Mouse (Mus musculus) forebrain, embryonic 14.5 days (tissue): Measurements from ENCODE around the gene Grin3a. TPM values are rescaled to one million over a fixed set of nuclear protein-coding genes. Genes with fewer than 3 reads are reported as not detected.

ENCODE experiments used
- ATAC-seq: fragments of 200-750 bp; cut with Nextera tagmentation; 2 replicates; pipeline ENCODE4 v1.8.0; 2017; ENCODE audit warnings: mild to moderate bottlenecking, moderate library complexity
- DNase-seq: peaks from one replicate; pipeline ENCODE4 v3.0.0-alpha.2; 2015; ENCODE audit warnings: low spot score
- H3K27ac ChIP-seq: fragments of 300-500 bp; sonication (generic); 2 replicates; pipeline ENCODE4 v1.5.1; 2014; ENCODE audit warnings: low read depth, mild to moderate bottlenecking, control low read depth, low read length, moderate library complexity
- H3K27me3 ChIP-seq: fragments of 300-500 bp; sonication (generic); replicated peaks from 2 replicates; pipeline ENCODE4 v1.6.1; 2014; ENCODE audit warnings: low read length, control low read depth, mixed read lengths; ENCODE audit not compliant: control insufficient read depth, insufficient read depth
- H3K36me3 ChIP-seq: fragments of 300-500 bp; sonication (generic); 2 replicates; pipeline ENCODE4 v1.6.1; 2014; ENCODE audit warnings: low read length, control low read depth; ENCODE audit not compliant: control insufficient read depth, insufficient read depth
- H3K4me1 ChIP-seq: fragments of 300-500 bp; sonication (generic); 2 replicates; pipeline ENCODE4 v1.6.1; 2014; ENCODE audit warnings: antibody characterized with exemption, low read length, control low read depth; ENCODE audit not compliant: control insufficient read depth, insufficient read depth
- H3K4me2 ChIP-seq: fragments of 300-500 bp; sonication (generic); 2 replicates; pipeline ENCODE4 v1.6.1; 2014; ENCODE audit warnings: mild to moderate bottlenecking, control low read depth, low read length
- H3K4me3 ChIP-seq: fragments of 300-500 bp; sonication (generic); 2 replicates; pipeline ENCODE4 v1.5.1; 2014; ENCODE audit warnings: low read depth, low read length, control low read depth
- H3K9ac ChIP-seq: fragments of 300-500 bp; sonication (generic); 2 replicates; pipeline ENCODE4 v1.6.1; 2014; ENCODE audit warnings: mild to moderate bottlenecking, low read length, control low read depth, moderate library complexity
- H3K9me3 ChIP-seq: fragments of 300-500 bp; sonication (generic); replicated peaks from 2 replicates; pipeline ENCODE4 v1.6.1; 2016; ENCODE audit warnings: low read length, control low read depth, mixed read lengths; ENCODE audit not compliant: control insufficient read depth
- WGBS: fragments of 180-500 bp; shearing (Covaris S2); extraction: QIAGEN DNeasy Blood & Tissue Kit; methylation state at CpG from one replicate; pipeline ENCODE4 v1.1.7; 2014; 5-methylcytosine and 5-hydroxymethylcytosine counted together
- polyA plus RNA-seq: library from polyadenylated mRNA; unstranded; fragments of >200 nt; fragmentation: Nextera tagmentation; extraction: Ambion mirVana; gene quantifications from 2 replicates; pipeline ENCODE4 v1.2.1, GENCODE M21; 2014

Grin3a gene
- polyA plus RNA-seq, 1 experiment from 2014 or later: 5.8 TPM

DNA sequence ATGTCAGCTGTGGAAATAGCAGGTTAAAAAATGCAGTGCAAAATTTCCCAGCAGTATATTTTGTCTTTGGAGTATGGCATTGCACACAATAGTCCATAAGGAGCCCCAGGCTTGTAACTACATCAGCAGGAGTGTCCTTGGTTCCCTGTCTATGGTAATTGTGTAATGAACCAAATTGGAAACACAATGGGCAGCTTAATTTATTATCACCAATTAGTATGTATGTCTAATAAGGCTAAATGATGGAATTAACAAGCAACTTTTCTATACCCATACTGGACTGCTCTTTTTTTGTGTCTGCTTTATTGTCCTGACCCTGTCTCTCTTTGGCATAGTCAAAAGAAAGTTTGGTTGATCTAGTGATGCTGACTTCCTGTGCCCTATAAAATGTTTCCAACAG, 38.8 kb downstream of the Grin3a start:
- H3K36me3 ChIP-seq: no peaks in the 10 kb centered on the region
- no peaks in the 10 kb centered on the region for H3K4me1 ChIP-seq
- DNase-seq: peak; percentile 8
- H3K4me3 ChIP-seq: no peak overlapping the region
- no peaks in the 10 kb centered on the region for H3K9me3 ChIP-seq
- H3K9ac ChIP-seq: no peak overlapping the region
- no peak overlapping the region for H3K27ac ChIP-seq
- no peaks in the 10 kb centered on the region for H3K27me3 ChIP-seq
- H3K4me2 ChIP-seq: no peak overlapping the region
- no peak for ATAC-seq

DNA sequence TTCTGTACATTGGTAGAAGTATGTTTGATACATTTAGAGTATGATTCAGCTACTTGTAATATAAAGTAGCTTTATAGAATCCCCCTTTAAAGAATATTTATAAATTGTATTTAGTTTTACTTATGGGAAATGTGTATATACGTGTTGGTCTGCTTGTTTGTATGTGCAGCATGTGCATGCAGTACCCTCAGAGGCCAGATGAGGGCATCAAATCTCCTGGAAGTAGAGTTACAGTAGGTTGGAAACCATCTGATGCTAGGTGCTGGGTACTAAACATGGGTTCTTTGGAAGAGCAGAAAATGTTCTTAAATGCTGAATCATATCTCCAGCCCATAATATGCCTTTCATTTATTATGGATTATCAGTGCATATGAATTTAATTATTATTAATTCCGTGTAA, 46.2 kb downstream of the Grin3a start:
- Histone ChIP-seq H3K4me1 (no peaks in the 10 kb centered on the region), H3K9ac (no peak overlapping the region), H3K27me3 (no peaks in the 10 kb centered on the region), H3K4me2 (no peak overlapping the region), H3K27ac (no peak overlapping the region), H3K4me3 (no peak overlapping the region), H3K9me3 (no peaks in the 10 kb centered on the region), H3K36me3 (no peaks in the 10 kb centered on the region)
- WGBS: 89% methylated on average over 2 of the region's 2 CpGs
- DNase-seq (no peak), ATAC-seq (no peak)

DNA sequence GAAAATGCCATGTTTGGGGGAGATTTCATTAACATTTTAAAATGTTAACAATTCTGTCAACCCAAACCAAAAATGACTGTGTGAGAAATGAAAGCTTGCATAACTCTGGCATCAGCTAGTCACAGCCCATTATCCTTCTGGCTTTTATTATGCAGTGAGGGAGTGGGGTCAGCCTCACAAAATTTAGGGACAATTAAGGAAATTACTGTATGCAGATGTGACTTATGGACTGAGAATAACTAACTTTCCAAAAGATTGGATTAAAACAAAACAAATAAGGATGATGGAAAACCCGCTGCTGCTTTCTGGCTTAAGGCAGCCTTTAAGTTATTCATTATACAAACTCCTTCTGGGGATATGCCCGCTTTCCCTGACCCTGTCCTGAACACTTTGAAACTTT, 56.6 kb downstream of the Grin3a start:
- 75% methylated on average over 2 of the region's 2 CpGs for WGBS
- no peaks in the 10 kb centered on the region for H3K27me3 ChIP-seq
- no peak overlapping the region for H3K4me3 ChIP-seq
- H3K4me2 ChIP-seq: no peak overlapping the region
- no peak overlapping the region for H3K27ac ChIP-seq
- no peaks in the 10 kb centered on the region for H3K4me1 ChIP-seq
- no peak for ATAC-seq
- H3K9ac ChIP-seq: no peak overlapping the region
- H3K36me3 ChIP-seq: no peaks in the 10 kb centered on the region
- no peaks in the 10 kb centered on the region for H3K9me3 ChIP-seq
- DNase-seq: no peak

DNA sequence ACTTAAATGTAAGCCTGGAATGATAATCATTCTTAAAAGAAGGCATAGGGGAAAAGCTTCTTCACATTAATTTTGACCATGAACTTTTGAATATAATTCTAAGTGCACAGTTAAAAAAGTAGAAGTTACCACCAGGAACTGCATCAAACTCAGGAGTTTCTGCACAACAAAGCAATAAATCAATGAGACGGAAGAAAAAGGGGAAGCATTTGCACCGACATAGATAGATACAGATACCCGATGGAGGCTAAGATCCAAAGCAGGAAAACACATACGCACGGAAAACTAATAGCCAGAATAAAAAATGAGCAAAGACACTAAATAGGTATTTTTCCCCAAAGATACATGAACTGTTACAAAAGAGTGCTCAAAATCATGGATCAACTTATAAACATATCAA, 102.7 kb downstream of the Grin3a start:
- no peaks in the 10 kb centered on the region for H3K4me1 ChIP-seq
- H3K27ac ChIP-seq: no peak overlapping the region
- H3K9me3 ChIP-seq: no peaks in the 10 kb centered on the region
- H3K9ac ChIP-seq: no peak overlapping the region
- H3K4me3 ChIP-seq: no peak overlapping the region
- WGBS: 95% methylated on average over 5 of the region's 5 CpGs
- H3K27me3 ChIP-seq: no peaks in the 10 kb centered on the region
- ATAC-seq (no peak), DNase-seq (no peak)
- H3K36me3 ChIP-seq: no peaks in the 10 kb centered on the region
- no peak overlapping the region for H3K4me2 ChIP-seq

DNA sequence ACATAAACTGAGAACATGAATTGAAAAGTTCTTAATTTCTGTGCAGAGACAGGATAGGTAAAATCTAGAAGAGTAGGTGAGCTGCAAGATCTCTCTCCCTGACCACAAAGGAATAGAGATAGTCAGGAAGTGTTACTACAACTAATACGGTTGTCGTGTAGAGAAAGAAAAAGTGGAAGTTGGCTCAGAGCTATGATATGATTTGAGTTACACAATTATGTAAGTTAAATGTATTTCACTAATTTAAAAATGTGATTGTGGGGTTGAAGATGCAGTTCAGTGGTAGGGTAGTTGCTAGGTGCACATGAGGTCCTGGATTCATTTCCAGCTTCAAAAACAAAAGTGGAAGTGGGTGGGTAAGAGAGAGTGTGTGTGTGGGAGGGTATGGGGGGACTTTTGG, 103.6 kb downstream of the Grin3a start:
- Histone ChIP-seq H3K27me3 (no peaks in the 10 kb centered on the region), H3K4me2 (no peak overlapping the region), H3K9ac (no peak overlapping the region), H3K4me1 (no peaks in the 10 kb centered on the region), H3K9me3 (no peaks in the 10 kb centered on the region), H3K36me3 (no peaks in the 10 kb centered on the region), H3K27ac (no peak overlapping the region), H3K4me3 (no peak overlapping the region)
- DNase-seq (no peak), ATAC-seq (no peak)
- WGBS: 97% methylated on average over 2 of the region's 2 CpGs

DNA sequence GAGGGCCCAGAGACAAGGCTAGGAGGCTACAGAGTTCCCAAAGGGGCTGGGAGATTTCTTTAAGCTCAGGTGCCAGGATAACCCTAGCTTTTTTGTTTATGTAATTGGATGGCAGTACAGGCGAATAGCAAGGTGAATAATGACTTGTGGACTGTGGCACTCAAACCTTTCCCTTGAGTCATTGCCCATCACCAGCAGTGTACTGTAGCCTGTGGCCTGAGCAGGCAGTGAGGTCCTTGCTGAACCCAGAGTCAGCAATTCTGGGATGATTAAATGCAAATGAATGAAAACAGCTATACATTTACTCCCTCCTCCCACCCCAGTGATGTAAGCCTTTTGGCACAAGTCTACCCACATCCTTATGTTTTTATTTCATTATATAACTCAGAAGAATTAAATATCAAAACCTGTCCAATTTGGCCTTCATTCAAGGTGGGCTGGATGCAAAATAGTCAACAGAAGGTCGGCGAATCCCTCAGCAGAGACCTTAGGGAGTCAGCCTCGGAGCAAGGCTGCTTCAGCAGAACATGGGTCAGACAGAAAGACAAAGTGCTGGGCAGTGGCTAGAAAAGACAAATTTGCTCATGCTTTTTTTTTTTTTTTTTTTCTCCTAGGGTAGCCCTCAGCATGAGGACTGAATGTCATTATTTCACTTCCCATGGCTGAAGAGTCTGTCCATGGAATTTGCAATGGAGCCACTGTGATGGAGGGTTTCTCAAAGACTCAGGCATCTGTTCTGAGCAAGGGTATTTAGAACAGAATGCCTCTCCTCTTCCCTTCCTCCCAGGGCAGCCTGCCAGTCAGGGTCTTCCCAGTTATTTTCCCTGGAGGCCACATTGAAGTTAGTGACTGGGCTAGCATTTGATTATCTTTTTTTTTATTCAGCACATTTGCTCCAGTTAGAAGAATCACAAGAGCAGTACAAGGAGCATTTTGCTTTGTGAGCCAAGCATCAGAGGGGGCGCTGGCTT, 104.5 kb downstream of the Grin3a start:
- 85% methylated on average over 5 of the region's 5 CpGs for WGBS
- Histone ChIP-seq H3K9me3 (no peaks in the 10 kb centered on the region), H3K4me1 (no peaks in the 10 kb centered on the region), H3K27me3 (no peaks in the 10 kb centered on the region), H3K36me3 (no peaks in the 10 kb centered on the region), H3K4me2 (no peak overlapping the region), H3K9ac (no peak overlapping the region), H3K27ac (no peak overlapping the region), H3K4me3 (no peak overlapping the region)
- peak; percentile 11 for DNase-seq
- no peak for ATAC-seq

DNA sequence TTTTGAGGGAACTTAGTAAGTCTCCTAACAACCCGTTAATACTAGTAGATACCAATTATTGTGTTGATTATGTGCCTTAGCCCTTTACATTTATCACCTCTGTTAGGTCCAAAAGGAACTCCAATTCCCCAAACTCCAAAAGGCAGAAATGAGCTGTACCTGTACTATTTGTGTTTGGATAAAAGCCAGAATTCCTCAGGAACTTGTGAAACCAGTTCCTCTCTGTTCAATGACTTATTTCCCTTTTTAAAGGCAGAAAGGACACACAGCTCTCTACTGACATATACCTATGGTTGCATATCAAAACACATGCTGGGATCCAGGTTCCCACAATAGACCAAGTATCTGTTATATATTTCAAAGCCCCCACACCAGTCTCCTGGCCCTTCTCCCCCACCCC, 106.0 kb downstream of the Grin3a start:
- H3K9ac ChIP-seq: no peak overlapping the region
- WGBS: 63% methylated on average over 1 of the region's 1 CpGs
- no peak for ATAC-seq

DNA sequence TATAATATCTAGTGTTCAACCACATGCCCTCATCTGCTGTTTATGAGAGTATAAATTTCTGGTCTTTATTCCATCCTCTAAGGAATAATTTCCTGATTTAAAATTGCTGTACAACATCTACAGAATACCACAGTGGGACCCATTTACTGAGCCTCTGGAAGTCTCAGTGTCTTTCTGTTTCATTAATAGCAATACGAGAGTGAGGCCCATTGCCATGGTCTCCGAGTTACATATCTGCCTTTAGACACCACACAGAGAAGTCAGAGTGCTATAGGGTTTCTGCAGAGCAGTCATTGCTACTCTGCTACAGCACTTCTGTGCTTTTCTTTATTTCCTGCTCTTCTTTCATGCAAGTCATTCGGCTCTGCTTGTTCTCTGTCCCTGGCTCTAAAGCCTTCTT, 116.2 kb downstream of the Grin3a start:
- no peak overlapping the region for H3K4me2 ChIP-seq
- no peak overlapping the region for H3K9ac ChIP-seq
- DNase-seq: no peak
- no peak for ATAC-seq
- no peak overlapping the region for H3K27ac ChIP-seq
- no peaks in the 10 kb centered on the region for H3K27me3 ChIP-seq
- H3K9me3 ChIP-seq: no peaks in the 10 kb centered on the region
- no peak overlapping the region for H3K4me3 ChIP-seq
- 65% methylated on average over 3 of the region's 3 CpGs for WGBS
- no peaks in the 10 kb centered on the region for H3K36me3 ChIP-seq
- no peaks in the 10 kb centered on the region for H3K4me1 ChIP-seq

More for the DNA sequence above, 106.0 kb downstream of the Grin3a start:
- Histone ChIP-seq H3K36me3 (no peaks in the 10 kb centered on the region), H3K27ac (no peak overlapping the region), H3K4me3 (no peak overlapping the region), H3K4me1 (no peaks in the 10 kb centered on the region), H3K4me2 (no peak overlapping the region), H3K27me3 (no peaks in the 10 kb centered on the region), H3K9me3 (no peaks in the 10 kb centered on the region)
- no peak for DNase-seq

DNA sequence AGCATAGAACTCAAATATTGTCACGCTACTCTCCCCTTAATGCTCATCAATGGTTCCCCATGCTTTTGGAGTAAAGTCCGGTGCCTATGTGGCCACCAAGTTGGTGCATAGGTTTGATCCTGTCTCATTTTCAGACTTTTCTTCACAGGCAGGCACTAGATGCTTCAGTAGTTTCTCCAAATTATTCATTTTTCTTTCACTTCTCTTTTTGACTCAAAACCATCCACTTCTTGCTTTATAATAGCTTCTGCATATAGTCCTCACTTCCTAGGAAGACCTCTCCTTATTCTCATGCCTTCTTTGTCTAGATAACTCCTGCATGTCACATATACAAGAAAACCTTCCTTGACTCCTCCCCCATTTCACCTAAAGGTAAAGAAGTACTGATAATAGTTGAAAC, 121.6 kb downstream of the Grin3a start:
- ATAC-seq: no peak
- no peaks in the 10 kb centered on the region for H3K27me3 ChIP-seq
- H3K27ac ChIP-seq: no peak overlapping the region
- H3K4me3 ChIP-seq: no peak overlapping the region
- H3K36me3 ChIP-seq: no peaks in the 10 kb centered on the region
- no peaks in the 10 kb centered on the region for H3K9me3 ChIP-seq
- DNase-seq: no peak
- H3K4me1 ChIP-seq: no peaks in the 10 kb centered on the region
- no peak overlapping the region for H3K9ac ChIP-seq
- H3K4me2 ChIP-seq: no peak overlapping the region
- WGBS: 92% methylated on average over 2 of the region's 2 CpGs
